Mouse (Mus musculus) intestine, embryonic 16.5 days (tissue): ENCODE data around the gene Gdi1. TPM values are rescaled to one million over a fixed set of nuclear protein-coding genes. Genes with fewer than 3 reads are reported as not detected.
"Not testable (repeated sequence)": the region's sequence is repeated elsewhere in the genome, so short reads cannot be mapped to it uniquely, and the experiment has no call there.

Experiments used
- ATAC-seq: fragments of 200-750 bp; cut with Nextera tagmentation; 2 replicates; pipeline ENCODE4 v1.8.0; 2017; ENCODE audit warnings: moderate TSS enrichment, moderate library complexity
- H3K27ac ChIP-seq: fragments of 300-500 bp; sonication (generic); 2 replicates; pipeline ENCODE4 v1.5.1; 2014; ENCODE audit warnings: mild to moderate bottlenecking, low read length
- H3K27me3 ChIP-seq: fragments of 300-500 bp; sonication (generic); replicated peaks from 2 replicates; pipeline ENCODE4 v1.6.1; 2014; ENCODE audit warnings: low read length, control low read depth, mixed read lengths; ENCODE audit not compliant: control insufficient read depth, insufficient read depth
- H3K36me3 ChIP-seq: fragments of 300-500 bp; sonication (generic); 2 replicates; pipeline ENCODE4 v1.6.1; 2014; ENCODE audit warnings: low read length, control low read depth; ENCODE audit not compliant: control insufficient read depth, insufficient read depth
- H3K4me1 ChIP-seq: fragments of 300-500 bp; sonication (generic); 2 replicates; pipeline ENCODE4 v1.6.1; 2014; ENCODE audit warnings: low read length, control low read depth, mixed read lengths; ENCODE audit not compliant: control insufficient read depth, insufficient read depth
- H3K4me2 ChIP-seq: fragments of 300-500 bp; sonication (generic); 2 replicates; pipeline ENCODE4 v1.6.1; 2014; ENCODE audit warnings: low read depth, low read length, control low read depth
- H3K4me3 ChIP-seq: fragments of 300-500 bp; sonication (generic); 2 replicates; pipeline ENCODE4 v1.5.1; 2014; ENCODE audit warnings: mild to moderate bottlenecking, low read length
- H3K9ac ChIP-seq: fragments of 300-500 bp; sonication (generic); 2 replicates; pipeline ENCODE4 v1.6.1; 2014; ENCODE audit warnings: low read depth, low read length
- H3K9me3 ChIP-seq: fragments of 300-500 bp; sonication (generic); 2 replicates; pipeline ENCODE4 v1.6.1; 2016; ENCODE audit warnings: low read length, control low read depth; ENCODE audit not compliant: control insufficient read depth
- WGBS: fragments of 180-500 bp; shearing (Covaris S2); extraction: QIAGEN DNeasy Blood & Tissue Kit; methylation state at CpG from one replicate; pipeline ENCODE4 v1.1.7; 2014; 5-methylcytosine and 5-hydroxymethylcytosine counted together
- polyA plus RNA-seq: library from polyadenylated mRNA; unstranded; fragments of >200 nt; fragmentation: Nextera tagmentation; extraction: Ambion mirVana; gene quantifications from 2 replicates; pipeline ENCODE4 v1.2.1, GENCODE M21; 2015

Gene Gdi1
- polyA plus RNA-seq, 1 experiment from 2014 or later: 172 TPM

DNA sequence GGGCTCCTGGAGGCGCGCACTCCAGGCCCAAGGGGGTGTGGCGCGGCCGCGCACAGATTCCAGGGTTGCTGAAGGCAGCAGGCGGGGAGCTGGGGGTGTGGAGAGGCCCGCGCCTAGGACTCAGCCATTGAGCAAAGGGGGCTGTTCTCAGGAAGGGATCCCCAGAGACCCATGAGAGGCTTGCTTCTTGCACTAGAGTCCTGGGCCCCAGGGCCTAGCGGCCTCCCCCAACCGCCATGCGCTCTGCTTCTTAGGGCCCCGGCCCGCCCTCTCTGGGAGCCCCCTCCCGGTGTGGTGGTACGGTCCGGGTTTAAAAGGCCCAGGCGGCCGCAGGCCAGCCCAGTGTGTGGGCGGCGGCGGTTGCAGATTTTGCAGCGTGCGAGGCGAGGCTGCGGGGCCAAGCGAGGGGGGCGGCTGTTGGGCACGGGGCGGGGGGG, 23.9 kb downstream of the Gdi1 start, which contains the start of gene Plxna3:
TSS of gene Plxna3 (plus strand) at position 342 of the 437 bp plus-strand sequence.
- H3K4me3 ChIP-seq: peak within 1 kb of the TSS; percentile 51
- peaks cover 12% of the 10 kb centered on the region for H3K4me1 ChIP-seq
- H3K4me2 ChIP-seq: peak within 1 kb of the TSS; percentile 61
- H3K27me3 ChIP-seq: no peaks in the 10 kb centered on the region
- H3K9ac ChIP-seq: peak within 1 kb of the TSS; percentile 71
- no peaks in the 10 kb centered on the region for H3K36me3 ChIP-seq
- peak within 1 kb of the TSS; percentile 68 for H3K27ac ChIP-seq
- H3K9me3 ChIP-seq: no peaks in the 10 kb centered on the region
- ATAC-seq: peak; percentile 98
- WGBS: 24% methylated on average over 29 of the region's 30 CpGs

DNA sequence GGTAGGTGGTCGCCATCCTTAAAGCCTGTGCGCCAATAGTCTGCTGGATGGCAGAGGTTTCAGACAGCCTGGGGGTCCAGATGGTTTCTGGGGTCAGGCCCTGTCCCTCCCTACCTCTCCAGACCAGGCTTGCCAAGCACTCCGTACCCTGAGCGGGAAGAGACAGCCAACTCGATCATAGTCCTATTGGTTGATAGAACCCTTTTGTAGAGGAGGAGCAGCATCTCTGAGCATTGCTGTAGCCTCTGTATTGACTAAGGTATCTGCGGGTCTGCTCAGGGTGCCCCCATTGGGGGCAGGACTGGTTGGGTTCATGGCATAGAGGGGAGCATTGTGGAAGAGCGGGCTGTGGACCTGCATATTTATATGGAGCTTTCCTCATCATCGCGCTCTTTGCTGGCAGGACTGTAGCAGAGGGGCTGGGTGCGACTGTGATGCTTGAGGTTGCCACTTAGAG, 24.4 kb downstream of the Gdi1 start:
- H3K4me3 ChIP-seq: peak overlapping the region; percentile 51
- ATAC-seq: no peak; the same call in 1 of the 2 replicates
- H3K9ac ChIP-seq: peak overlapping the region; percentile 71
- no peak overlapping the region for H3K27ac ChIP-seq
- peaks cover 12% of the 10 kb centered on the region for H3K4me1 ChIP-seq
- 23% methylated on average over 10 of the region's 10 CpGs for WGBS
- no peaks in the 10 kb centered on the region for H3K36me3 ChIP-seq
- H3K27me3 ChIP-seq: no peaks in the 10 kb centered on the region
- peak overlapping the region; percentile 61 for H3K4me2 ChIP-seq
- H3K9me3 ChIP-seq: no peaks in the 10 kb centered on the region

DNA sequence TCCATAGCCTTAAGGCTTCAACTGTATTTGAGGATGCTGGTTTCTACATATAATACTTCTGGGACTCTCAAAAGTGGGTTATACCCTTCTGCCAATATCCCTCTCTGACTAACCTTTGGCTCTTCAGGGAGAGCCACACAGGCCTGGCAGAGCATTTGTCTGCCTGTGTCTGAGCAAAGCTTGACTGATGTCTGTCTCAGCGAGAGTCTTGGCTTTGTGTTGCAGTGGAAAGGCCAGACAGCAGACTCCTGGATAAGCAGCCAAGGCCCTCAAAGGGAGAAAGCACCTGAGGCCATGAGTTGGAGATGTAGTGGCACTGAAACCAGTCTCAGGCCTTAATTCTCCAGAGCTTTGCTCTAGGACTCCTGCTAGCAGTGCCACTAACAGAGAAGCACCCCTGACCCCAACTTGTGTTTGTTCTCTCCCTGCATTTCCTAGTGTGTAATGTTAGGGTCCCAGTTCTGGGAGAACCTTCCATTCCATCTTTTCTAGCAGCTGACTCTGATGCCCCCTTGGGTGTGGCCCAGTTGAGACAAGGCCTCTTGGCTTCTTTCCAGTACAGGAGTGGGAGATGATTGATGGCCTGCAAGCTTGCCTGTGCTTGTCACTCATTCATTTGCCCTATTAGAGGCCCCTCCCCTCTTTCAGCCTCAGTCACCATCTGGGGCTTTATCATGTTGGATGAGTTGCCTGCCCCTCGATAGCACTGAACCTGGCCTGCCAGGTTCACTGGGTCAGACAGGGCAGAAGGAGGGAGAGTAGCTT, 25.6 kb downstream of the Gdi1 start:
- WGBS: 45% methylated on average over 2 of the region's 2 CpGs
- Histone ChIP-seq H3K4me3 (no peak overlapping the region), H3K9me3 (no peaks in the 10 kb centered on the region), H3K4me2 (peak overlapping the region; percentile 61; the same call in 1 of the 2 replicates), H3K4me1 (peaks cover 12% of the 10 kb centered on the region), H3K9ac (no peak overlapping the region), H3K36me3 (no peaks in the 10 kb centered on the region), H3K27me3 (no peaks in the 10 kb centered on the region), H3K27ac (no peak overlapping the region)
- ATAC-seq: no peak

DNA sequence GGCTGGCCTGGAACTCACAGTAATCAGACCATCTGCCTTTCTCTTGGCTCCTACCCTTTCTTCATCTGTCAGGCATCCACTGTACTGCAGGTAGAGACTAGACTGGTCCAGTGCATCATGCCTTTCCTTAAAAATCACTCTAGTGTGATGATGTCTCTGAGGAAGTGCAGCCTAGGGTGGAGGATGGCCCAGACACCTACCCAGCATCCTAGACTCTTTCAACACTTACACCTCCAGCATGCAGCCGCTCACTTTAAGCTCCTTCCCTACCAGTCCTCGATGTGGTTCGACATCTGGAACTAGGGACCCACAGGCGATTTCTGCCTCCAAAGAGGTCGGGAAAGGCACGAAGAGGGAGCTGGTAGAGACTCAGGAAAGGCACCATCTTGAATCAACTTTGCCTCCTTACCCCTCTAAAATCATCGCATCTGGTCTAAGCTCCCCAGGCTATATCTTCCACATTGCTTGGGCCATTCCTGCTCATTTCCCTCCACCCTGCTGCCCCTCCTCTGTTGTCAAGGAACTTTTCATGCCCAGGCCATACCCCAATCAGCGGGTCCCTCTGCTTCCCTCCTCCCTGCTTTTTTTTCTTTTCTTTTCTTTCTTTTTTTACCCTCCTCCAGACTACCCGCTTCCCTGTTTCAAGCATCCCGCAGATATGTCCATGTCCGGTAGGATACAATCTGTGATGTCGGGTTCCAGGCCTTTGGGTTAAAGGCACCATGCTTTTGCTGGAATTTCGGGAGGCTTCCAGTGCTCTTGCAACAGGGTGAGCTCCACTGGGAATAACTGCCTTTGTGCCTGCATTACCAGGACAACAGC, 48.1 kb downstream of the Gdi1 start:
- H3K27ac ChIP-seq: no peak overlapping the region; the same call in 1 of the 2 replicates
- WGBS: 21% methylated on average over 13 of the region's 13 CpGs
- ATAC-seq: peak; percentile 63

DNA sequence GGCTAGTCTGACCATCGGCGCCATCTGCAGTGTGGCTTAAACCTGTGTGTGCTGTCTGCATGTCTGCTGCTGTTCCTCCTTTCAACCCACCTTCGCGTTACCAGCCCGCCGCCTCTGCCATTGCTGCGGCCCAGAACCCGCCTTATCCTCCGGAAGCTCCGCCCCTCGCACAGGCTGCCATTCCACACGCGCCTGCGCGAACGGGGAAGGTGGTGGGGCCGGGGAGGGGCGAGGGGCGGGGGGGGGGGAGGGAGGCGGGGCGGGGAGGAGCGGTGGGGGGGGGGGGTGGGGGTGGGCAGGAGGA, 48.6 kb downstream of the Gdi1 start, which contains the start of gene Lage3:
TSS of gene Lage3 (minus strand) at position 152 of the 304 bp plus-strand sequence.
- H3K27ac ChIP-seq: no peak within 1 kb of the TSS; the same call in 1 of the 2 replicates
- WGBS: 10% methylated on average over 14 of the region's 22 CpGs
- H3K27me3 ChIP-seq: no peaks in the 10 kb centered on the region
- H3K36me3 ChIP-seq: no peaks in the 10 kb centered on the region
- peak within 1 kb of the TSS; percentile 60 for H3K9ac ChIP-seq
- H3K9me3 ChIP-seq: no peaks in the 10 kb centered on the region
- H3K4me2 ChIP-seq: peak within 1 kb of the TSS; percentile 53
- H3K4me3 ChIP-seq: peak within 1 kb of the TSS; percentile 54
- no peaks in the 10 kb centered on the region for H3K4me1 ChIP-seq
- peak; percentile 87 for ATAC-seq

More for the DNA sequence above, 48.1 kb downstream of the Gdi1 start:
- H3K4me1 ChIP-seq: no peaks in the 10 kb centered on the region
- H3K4me2 ChIP-seq: peak overlapping the region; percentile 53
- H3K27me3 ChIP-seq: no peaks in the 10 kb centered on the region
- peak overlapping the region; percentile 54 for H3K4me3 ChIP-seq
- H3K9ac ChIP-seq: peak overlapping the region; percentile 60
- no peaks in the 10 kb centered on the region for H3K9me3 ChIP-seq
- no peaks in the 10 kb centered on the region for H3K36me3 ChIP-seq

GRCm38 (mm10) chrX:74357069-74357468, 52.3 kb downstream of the Gdi1 start:
- H3K4me2 ChIP-seq, H3K9me3 ChIP-seq, H3K4me3 ChIP-seq, H3K27me3 ChIP-seq, H3K27ac ChIP-seq, H3K36me3 ChIP-seq, ATAC-seq, H3K9ac ChIP-seq, H3K4me1 ChIP-seq: not testable (repeated sequence)
- 78% methylated on average over 3 of the region's 3 CpGs for WGBS

DNA sequence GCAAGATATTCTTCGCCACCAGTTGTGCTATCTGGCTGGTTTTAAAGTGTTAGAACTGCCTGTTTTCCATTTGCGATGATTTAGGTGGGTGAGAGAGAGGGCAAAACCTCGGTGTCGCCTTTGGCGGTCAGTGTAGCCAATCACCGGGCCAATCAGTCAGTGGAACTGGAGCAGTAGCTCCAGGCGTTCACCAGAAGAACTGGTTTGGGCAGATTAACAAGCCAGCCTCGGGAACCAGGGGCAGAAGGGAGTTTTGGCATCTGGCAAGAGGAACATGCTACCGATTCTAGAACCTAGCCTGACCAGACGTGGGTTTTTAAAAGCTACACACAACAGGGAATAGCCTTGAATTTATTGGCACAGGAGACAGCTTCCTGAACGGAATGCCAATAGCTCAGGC, 54.4 kb downstream of the Gdi1 start:
- WGBS: 32% methylated on average over 11 of the region's 11 CpGs
- H3K27ac ChIP-seq: no peak overlapping the region

More for the DNA sequence above, 54.4 kb downstream of the Gdi1 start:
- Histone ChIP-seq H3K36me3 (no peaks in the 10 kb centered on the region), H3K4me2 (no peak overlapping the region), H3K9ac (no peak overlapping the region), H3K4me3 (no peak overlapping the region), H3K27me3 (no peaks in the 10 kb centered on the region), H3K4me1 (no peaks in the 10 kb centered on the region), H3K9me3 (no peaks in the 10 kb centered on the region)
- ATAC-seq: no peak
